ENCODE assay signal across 10 mouse cellular contexts in the genomic region with DNA sequence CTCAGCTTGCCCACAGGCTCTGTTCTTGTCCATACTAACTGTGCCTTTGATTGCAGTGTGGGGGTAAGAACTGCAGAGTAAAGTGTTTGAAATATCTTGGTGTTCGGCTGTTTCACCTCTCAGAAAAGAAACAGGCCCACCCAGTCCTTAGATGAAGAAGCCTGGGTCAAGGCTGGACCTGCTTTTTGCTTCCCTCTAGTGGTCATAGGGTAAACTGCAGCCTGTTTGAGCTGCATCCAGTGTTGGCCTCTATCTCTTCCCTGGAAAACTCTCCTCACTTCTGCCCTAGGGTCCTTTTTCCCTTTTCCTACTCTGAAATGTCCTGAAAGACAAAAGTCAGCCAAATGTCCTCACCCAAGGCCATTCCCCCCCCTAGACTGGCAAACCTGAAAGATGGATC. TPM values are rescaled to one million over a fixed set of nuclear protein-coding genes. Genes with fewer than 3 reads are reported as not detected.
A peak's percentile ranks its signal among the peaks of the same experiment; 100 is the strongest.
DNase-seq lines count a peak whose midpoint lies in the region; ATAC-seq and TF ChIP-seq lines count a peak whose summit lies in the region.
"Had no signal": no experiment of that assay in that cellular context is flagged by ENCODE, and none has a peak within 500 bp of the region (broad histone marks: within the 10 kb centered on the region; RNA-seq: fewer than 3 reads in every experiment).

No protein-coding gene starts in this region.

- peaks cover 2% of the 10 kb centered on the region for H3K4me1 ChIP-seq in G1E (ENCODE audit: insufficient read depth, low read depth, low read length)
- peaks cover 3% of the 10 kb centered on the region; the same call in 1 of the 2 replicates for H3K4me1 ChIP-seq in cortical plate, adult 2 months (ENCODE audit: control insufficient read depth, insufficient read depth, low read length)

- peaks cover 29% of the 10 kb centered on the region; the same call in 1 of the 2 replicates for H3K27me3 ChIP-seq in G1E (ENCODE audit: insufficient read depth, low read length)

- peak; percentile 14 for DNase-seq in cerebellum, adult 11 months
- DNase-seq in cerebellum, adult 9-11 months = no peak
- peak; percentile 35 to 43 for DNase-seq in left cerebral cortex, adult 2 months (ENCODE audit: extremely low spot score in 1 of 2, low spot score in 2 of 2)
- DNase-seq in left cerebral cortex, adult 11 months (ENCODE audit: low spot score) = no peak
- peak; percentile 55 for DNase-seq in G1E (ENCODE audit: low spot score)
- DNase-seq in kidney, postnatal 4 days = peak; percentile 57 to 62
- peak; percentile 57 for DNase-seq in retina, postnatal 7 days (ENCODE audit: low read depth, low spot score)

- no peak for ATAC-seq in G1E (ENCODE audit: extremely low read depth, insufficient number of reproducible peaks, low FRiP score, poor library complexity, severe bottlenecking)

- H3K9me3 ChIP-seq in G1E (replicated peaks) = no peaks in the 10 kb centered on the region
- H3K9me3 ChIP-seq: heart, embryonic 15.5 days had no signal

- peak; percentile 84 for TF ChIP-seq CTCF in left cerebral cortex, adult 2 months (IDR thresholded peaks at IDR 0.05)
- peak; percentile 80 for TF ChIP-seq CTCF in G1E (IDR thresholded peaks at IDR 0.05; ENCODE audit: low read depth, low read length)
- peak; percentile 86 for TF ChIP-seq CTCF in cortical plate, adult 2 months (IDR thresholded peaks at IDR 0.05; ENCODE audit: extremely low read depth, insufficient read depth, low read length)

- intact Hi-C loops in left cerebral cortex, adult 2 months (cut with DNase I) = loop anchor here (5.0 to 10.0 kb wide), 2 partner anchors 269 to 1327 kb away; no protein-coding TSS in a partner anchor

- no peaks in the 10 kb centered on the region for H3K36me3 ChIP-seq in G1E (replicated peaks)
- H3K36me3 ChIP-seq: heart, embryonic 15.5 days had no signal

- no peak overlapping the region for H3K4me3 ChIP-seq in left cerebral cortex, adult 2 months
- H3K4me3 ChIP-seq in G1E (ENCODE audit: low read depth, low read length) = no peak overlapping the region
- H3K4me3 ChIP-seq in cortical plate, adult 2 months (ENCODE audit: insufficient read depth, low read length) = no peak overlapping the region
- H3K4me3 ChIP-seq: heart, embryonic 15.5 days; myocyte had no signal

- no peak overlapping the region for H3K27ac ChIP-seq in left cerebral cortex, adult 2 months
- no peak overlapping the region for H3K27ac ChIP-seq in cortical plate, adult 2 months (ENCODE audit: insufficient read depth, low read length)
- H3K27ac ChIP-seq: heart, embryonic 15.5 days had no signal

- TF ChIP-seq POLR2A in cortical plate, adult 2 months (IDR thresholded peaks at IDR 0.05; ENCODE audit: extremely low read depth, insufficient read depth, low read length) = no peak

RNA-seq across cellular contexts. Expression of a gene that starts 28.4 kb away (rescaled TPM):
- total RNA-seq in left cerebral cortex, adult 2 months (2021) = 10 to 100 TPM; 40.2 to 42.2 TPM
- total RNA-seq in G1E (2014; fragmentation: Nextera tagmentation) = not detected in 2 replicates
- 0.33 and 0.46 TPM in 2 replicates for total RNA-seq in G1E (2017)
- polyA plus RNA-seq in G1E (2012) = 0.87 and 1.1 TPM in 2 replicates
- polyA plus RNA-seq in cortical plate, adult 2 months (2012; rRNA removed) = 36.1 and 36.2 TPM in 2 replicates

RNA-seq across cellular contexts. Expression of a gene that starts 41.1 kb away (rescaled TPM):
- 100 to 1,000 TPM; 185 to 195 TPM for total RNA-seq in left cerebral cortex, adult 2 months (2021)
- total RNA-seq in G1E (2014; fragmentation: Nextera tagmentation) (18.2 and 28.7 TPM in 2 replicates), G1E (2017) (40.1 and 44.9 TPM in 2 replicates)
- 31.6 and 38.9 TPM in 2 replicates for polyA plus RNA-seq in G1E (2012)
- polyA plus RNA-seq in cortical plate, adult 2 months (2012; rRNA removed) = 218 and 219 TPM in 2 replicates

RNA-seq across cellular contexts. Expression of a gene that starts 41.2 kb away (rescaled TPM):
- 1 to 10 TPM; 1.0 to 1.4 TPM for total RNA-seq in left cerebral cortex, adult 2 months (2021)
- not detected in 2 replicates for total RNA-seq in G1E (2014; fragmentation: Nextera tagmentation)
- total RNA-seq in G1E (2017) = 0.22 TPM in 1 of 2 replicates, not detected in the other
- not detected in 2 replicates for polyA plus RNA-seq in G1E (2012)
- 1.8 and 2.2 TPM in 2 replicates for polyA plus RNA-seq in cortical plate, adult 2 months (2012; rRNA removed)

Comparison
In these comparisons a context has a peak if more than half of its experiments do, and no peak if none do; other contexts are left out.
1. DNase-seq: peak in cerebellum, adult 11 months (single experiment), left cerebral cortex, adult 2 months (2 of 2), G1E (single experiment), kidney, postnatal 4 days (2 of 2) and retina, postnatal 7 days (single experiment); none in cerebellum, adult 9-11 months (single experiment) and left cerebral cortex, adult 11 months (single experiment).
2. RNA of a gene that starts 28.4 kb away (total RNA-seq): 40.2 to 42.2 TPM in left cerebral cortex, adult 2 months; 0.33 to 0.46 TPM in G1E; every median in the first group is over 10 times any median in the second.
3. RNA of a gene that starts 41.1 kb away (total RNA-seq): 185 to 195 TPM in left cerebral cortex, adult 2 months; 18.2 to 44.9 TPM in G1E; every median in the first group is over 4 times any median in the second.
4. Peak in every context shown above with its lines, with median percentiles within 50 percentile points of each other: CTCF ChIP-seq.